Mouse (Mus musculus) layer of hippocampus, postnatal 25 days (tissue): ENCODE results near the gene Pip4p1. TPM values are rescaled to one million over a fixed set of nuclear protein-coding genes. Genes with fewer than 3 reads are reported as not detected.

Source experiments
- DNase-seq, 2 experiments: peaks; one replicate each; pipeline ENCODE4 v3.0.0; 2022; ENCODE audit warnings: mixed read lengths in 2 of 2, low spot score in 1 of 2; ENCODE audit errors: extremely low spot score in 1 of 2
- total RNA-seq, 2 experiments: library from RNA; stranded (reverse); gene quantifications; 2 replicates each; pipeline ENCODE4 v1.2.3; 2021

Gene Pip4p1
- total RNA-seq, 2 experiments from 2014 or later: 85.3 to 88.8 TPM

- peak; percentile 11 to 25 for DNase-seq
Measured at GRCm38 (mm10) chr14:50896747-50897373, 33.8 kb downstream of the Pip4p1 start.

DNA sequence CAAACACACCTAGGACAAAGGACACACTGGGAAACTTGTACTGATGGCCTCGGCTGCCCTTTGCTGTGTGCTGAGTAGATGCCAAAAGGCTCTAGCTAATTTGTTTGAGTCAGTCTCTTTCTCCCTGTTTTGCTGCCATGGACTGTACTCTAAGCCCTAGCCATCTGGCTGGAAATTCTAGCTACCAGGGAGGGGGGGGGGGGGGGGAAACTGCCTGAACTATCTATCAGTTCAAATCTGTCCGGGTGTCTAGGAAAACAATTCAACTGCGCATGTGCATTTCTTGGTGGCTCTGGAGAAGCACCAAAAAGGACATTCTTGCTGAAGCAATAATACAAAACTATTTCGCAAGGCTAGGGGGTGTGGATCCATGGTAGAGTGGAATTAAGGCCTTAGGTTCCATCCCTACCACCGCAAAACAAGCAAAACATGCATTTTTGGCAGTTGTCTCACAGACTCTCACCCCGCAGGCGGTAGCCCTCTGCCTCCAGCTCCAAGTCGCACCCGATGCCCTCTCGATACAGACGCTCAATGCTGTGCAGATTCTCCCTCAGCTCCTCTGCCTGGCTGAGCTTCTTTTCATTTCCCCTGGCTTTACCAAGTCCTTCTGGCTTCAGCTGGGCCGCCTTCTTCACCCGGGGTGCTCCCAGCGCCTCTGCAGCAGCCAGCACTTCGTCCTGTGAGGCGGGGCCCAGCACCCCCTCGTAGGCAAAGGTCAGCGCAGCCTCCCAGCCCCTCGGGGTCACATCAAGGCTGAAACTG lies 34.5 kb downstream of the Pip4p1 start:
- DNase-seq: peak; percentile 19 to 26

GRCm38 (mm10) chr14:50895407-50895806 lies 35.2 kb downstream of the Pip4p1 start:
- no peak for DNase-seq

DNA sequence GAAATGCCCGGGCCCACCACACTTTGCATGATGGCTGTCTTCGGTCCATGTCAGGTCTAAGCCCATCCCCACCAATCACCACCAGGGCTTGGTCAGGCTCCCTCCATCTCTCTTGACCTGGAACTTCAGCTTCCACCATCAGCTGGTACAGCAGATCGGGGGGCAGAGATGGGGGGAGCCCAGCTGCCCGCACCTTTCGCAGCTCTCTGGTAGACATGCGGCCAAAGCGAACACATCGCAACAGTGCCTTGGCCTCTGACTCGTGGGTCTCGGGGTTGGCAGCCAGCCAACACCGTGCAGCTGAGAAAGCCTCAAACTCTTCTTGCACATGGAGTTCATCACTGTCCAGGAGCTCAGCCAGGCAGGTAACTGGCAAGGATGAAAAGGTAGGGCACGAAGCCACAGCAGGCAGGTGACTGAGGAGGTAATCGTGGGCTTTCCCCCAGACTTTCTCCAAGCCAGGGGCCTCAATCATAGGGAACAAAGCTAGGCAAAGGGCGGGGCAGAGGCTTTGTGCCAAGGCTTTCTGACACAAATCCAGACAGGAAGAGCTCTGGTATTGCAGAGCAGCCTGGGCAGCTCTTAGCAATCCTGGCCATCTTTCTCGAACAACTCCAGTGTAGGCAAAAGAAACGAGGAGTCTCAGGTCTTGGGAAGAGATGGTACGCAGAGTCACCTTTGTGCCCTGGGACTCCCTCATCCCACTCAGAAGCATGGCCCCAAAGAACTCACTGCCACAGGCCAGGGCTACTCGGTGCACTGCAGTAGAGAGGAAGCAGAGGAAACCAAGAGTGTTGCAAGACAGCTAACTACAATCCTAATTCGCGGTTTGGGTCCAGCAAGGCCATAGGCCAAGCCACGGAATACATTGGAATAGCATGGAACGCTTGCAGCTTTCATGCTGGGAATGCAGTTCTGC lies 37.9 kb downstream of the Pip4p1 start:
- no peak for DNase-seq

GRCm38 (mm10) chr14:50892091-50892490 lies 38.6 kb downstream of the Pip4p1 start:
- DNase-seq: no peak

DNA sequence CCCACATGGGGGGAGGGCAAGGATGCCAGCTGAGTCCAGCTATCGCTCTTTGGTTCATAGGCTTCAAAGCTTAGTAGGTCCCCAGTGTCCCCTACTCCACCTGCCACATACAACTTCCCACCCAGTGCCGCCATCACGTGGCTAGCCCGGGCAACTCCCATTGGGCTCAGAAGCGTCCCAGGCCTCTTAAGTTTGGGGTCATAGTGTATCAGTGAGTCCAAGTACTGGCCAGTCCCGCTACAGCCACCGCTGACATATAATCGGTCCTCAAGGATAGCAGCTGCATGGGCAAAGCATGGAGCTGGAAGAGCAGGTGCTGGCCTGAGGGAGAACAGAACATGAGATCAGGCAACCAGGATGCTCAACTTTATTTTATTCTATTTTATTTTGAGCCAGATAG lies 39.0 kb downstream of the Pip4p1 start:
- no peak for DNase-seq

GRCm38 (mm10) chr14:50876236-50876950 lies 54.3 kb downstream of the Pip4p1 start:
- no peak for DNase-seq

Other genes with a start within 250 kb of the Pip4p1 start
- not detected for gene Olfr747, start 237.7 kb downstream of the Pip4p1 start, total RNA-seq
- gene Olfr748, start 223.5 kb downstream of the Pip4p1 start, total RNA-seq: not detected
- gene Olfr749, start 185.8 kb downstream of the Pip4p1 start, total RNA-seq: not detected
- 10 to 100 TPM; 62.2 to 71.8 TPM for gene Ttc5, start 145.3 kb downstream of the Pip4p1 start, total RNA-seq
- gene Ccnb1ip1, start 123.1 kb downstream of the Pip4p1 start, total RNA-seq: under 1 TPM in 1 of 2 experiments, not detected in 1; 0.69 TPM
- 10 to 100 TPM; 26.3 to 29.0 TPM for gene Parp2, start 123.0 kb downstream of the Pip4p1 start, total RNA-seq
- 1 to 10 TPM; 2.1 to 3.1 TPM for gene Tep1, start 60.3 kb downstream of the Pip4p1 start, total RNA-seq
- gene Klhl33, start 33.3 kb downstream of the Pip4p1 start, total RNA-seq: 1 to 10 TPM; 3.2 to 3.3 TPM
- gene Osgep, start 6.0 kb downstream of the Pip4p1 start, total RNA-seq: 10 to 100 TPM; 34.6 to 37.0 TPM
- gene Apex1, start 5.9 kb downstream of the Pip4p1 start, total RNA-seq: 10 to 100 TPM; 67.4 to 75.4 TPM
- gene Pnp, start 226 bp upstream of the Pip4p1 start, total RNA-seq: 10 to 100 TPM; 13.0 to 17.4 TPM
- gene Gm49342, start 13.7 kb upstream of the Pip4p1 start, total RNA-seq: 10 to 100 TPM in 1 of 2 experiments, 1 to 10 TPM in 1; 8.9 to 14.9 TPM
- gene Pnp2, start 25.1 kb upstream of the Pip4p1 start, total RNA-seq: 1 to 10 TPM in 1 of 2 experiments, under 1 TPM in 1; 0.62 to 1.1 TPM
- gene Rnase10, start 76.9 kb upstream of the Pip4p1 start, total RNA-seq: not detected
- gene Rnase9, start 111.0 kb upstream of the Pip4p1 start, total RNA-seq: not detected
- not detected for gene Rnase11, start 119.3 kb upstream of the Pip4p1 start, total RNA-seq
- not detected for gene Rnase12, start 126.8 kb upstream of the Pip4p1 start, total RNA-seq
- not detected for gene Olfr750, start 143.6 kb upstream of the Pip4p1 start, total RNA-seq
- gene Rnase4, start 160.2 kb upstream of the Pip4p1 start, total RNA-seq: 10 to 100 TPM; 17.0 to 19.4 TPM
- 1 to 10 TPM; 3.4 to 4.7 TPM for gene Ang, start 160.3 kb upstream of the Pip4p1 start, total RNA-seq
- not detected for gene Eddm3b, start 183.6 kb upstream of the Pip4p1 start, total RNA-seq
- under 1 TPM in 1 of 2 experiments, not detected in 1; 0.25 TPM for gene Rnase6, start 193.1 kb upstream of the Pip4p1 start, total RNA-seq
- gene Rnase1, start 215.9 kb upstream of the Pip4p1 start, total RNA-seq: 1 to 10 TPM; 2.4 to 3.4 TPM
- under 1 TPM in 1 of 2 experiments, not detected in 1; 0.37 TPM for gene Rnase2b, start 231.4 kb upstream of the Pip4p1 start, total RNA-seq